Mouse (Mus musculus): ENCODE results near the gene Cnih2.

Cnih2 gene

DNA sequence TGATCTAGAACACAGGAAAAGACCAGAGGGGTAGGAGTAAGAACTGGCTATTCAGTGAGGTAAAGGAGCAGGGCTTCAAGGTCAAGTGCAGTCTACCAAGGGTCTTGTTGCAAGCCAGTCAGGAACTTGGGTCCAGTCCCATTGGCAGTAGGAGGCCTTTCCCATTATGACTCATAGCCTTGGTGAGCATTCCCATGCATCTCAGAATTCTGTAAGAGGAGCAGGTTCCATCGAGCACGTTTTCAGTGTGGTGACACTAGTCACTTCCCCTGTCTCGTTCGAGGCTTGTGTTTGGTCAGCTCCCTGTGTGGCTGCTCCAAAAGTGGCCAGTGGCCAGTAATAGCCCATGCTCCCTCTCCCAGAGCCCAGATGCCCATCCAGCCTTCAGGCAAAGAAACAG, 52.8 kb downstream of the Cnih2 start:
- DNase-seq (ENCODE audit: low spot score in 2 of 2): no peak

All from urinary bladder, postnatal 36 days (tissue).